Mouse (Mus musculus): ENCODE results near the gene Taar7b.

DNA sequence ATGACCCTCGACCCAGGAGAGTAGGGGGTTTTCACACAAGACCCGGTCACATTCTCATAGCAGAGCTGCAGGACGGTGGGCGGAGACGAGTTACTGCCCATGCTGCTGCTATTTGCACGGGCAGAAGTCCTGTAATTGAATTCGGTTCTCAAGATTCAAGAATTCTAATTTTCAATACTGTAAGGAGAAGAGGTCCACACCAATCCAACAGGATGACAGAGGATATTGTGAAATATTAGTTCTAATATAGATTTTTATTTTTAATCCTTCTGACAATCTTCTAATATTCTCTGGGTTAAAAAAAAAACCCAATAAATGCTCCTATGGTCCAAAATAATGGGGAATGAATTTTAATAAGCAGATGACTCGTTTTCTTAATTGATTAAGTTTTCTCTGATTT is 14.2 kb upstream of the Taar7b start, which contains the start of gene Taar6:
- TF ChIP-seq POLR2A (IDR thresholded peaks at IDR 0.05; ENCODE audit: insufficient read length, low read depth) (no peak), POLR2AphosphoS2 (IDR thresholded peaks at IDR 0.05; ENCODE audit: insufficient read length, low read depth) (no peak), SRF (IDR thresholded peaks at IDR 0.05; ENCODE audit: control insufficient read depth, insufficient read length, low read depth) (no peak), TCF3 (IDR thresholded peaks at IDR 0.05; ENCODE audit: insufficient read length, low read depth) (no peak)

All from myocyte (in vitro differentiated cells).